Mouse (Mus musculus): ENCODE results near the gene Selenoo.

DNA sequence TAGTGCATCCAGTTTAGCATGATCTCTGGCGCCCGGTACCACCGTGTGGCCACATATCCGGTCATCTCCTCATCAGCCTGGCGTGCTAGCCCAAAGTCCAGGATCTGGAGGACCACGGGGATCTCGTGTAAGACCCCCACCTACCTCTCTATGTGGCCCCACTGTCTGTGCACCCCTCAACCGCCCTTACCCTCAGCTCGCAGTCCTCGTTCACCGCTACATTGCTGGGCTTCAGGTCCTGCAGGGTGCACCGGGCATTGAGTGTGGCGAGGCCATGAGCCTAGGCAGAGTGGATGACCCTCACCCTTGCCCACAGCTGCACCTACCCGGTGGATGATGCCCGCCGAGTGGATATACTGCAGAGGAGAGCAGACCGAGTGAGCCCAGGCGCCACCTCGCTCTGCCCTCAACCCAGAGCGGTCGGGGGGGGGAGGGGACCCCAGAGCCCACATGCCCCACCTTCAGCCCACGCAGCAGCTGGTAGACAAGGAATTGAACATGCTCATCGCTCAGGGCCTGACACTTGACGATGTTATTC is 57.0 kb downstream of the Selenoo start:
- no peak for TF ChIP-seq CTCF (IDR thresholded peaks at IDR 0.05; ENCODE audit: insufficient read depth, low read length)
- TF ChIP-seq POLR2A (IDR thresholded peaks at IDR 0.05; ENCODE audit: borderline replicate concordance, extremely low read depth, low read depth, low read length), result no peak
